Mouse (Mus musculus): ENCODE data around the gene Il16. TPM values are rescaled to one million over a fixed set of nuclear protein-coding genes. Genes with fewer than 3 reads are reported as not detected.

Gene Il16
- total RNA-seq, 2 experiments from 2014 or later = 11.0 to 12.1 TPM

GRCm38 (mm10) chr7:83654938-83655630 is 90.4 kb downstream of the Il16 start:
- ATAC-seq (replicated peaks; ENCODE audit: low FRiP score, low TSS enrichment, poor library complexity, severe bottlenecking) = peak; percentile 50; the same call in 1 of the 2 replicates

GRCm38 (mm10) chr7:83654196-83654595 is 91.3 kb downstream of the Il16 start:
- no peak for ATAC-seq (replicated peaks; ENCODE audit: low FRiP score, low TSS enrichment, poor library complexity, severe bottlenecking)

- no peak; the same call in 1 of the 2 replicates for ATAC-seq (replicated peaks; ENCODE audit: low FRiP score, low TSS enrichment, poor library complexity, severe bottlenecking)
Measured at GRCm38 (mm10) chr7:83653605-83654051, 91.9 kb downstream of the Il16 start.

- no peak for ATAC-seq (replicated peaks; ENCODE audit: low FRiP score, low TSS enrichment, poor library complexity, severe bottlenecking)
Measured at GRCm38 (mm10) chr7:83652498-83652897, 93.0 kb downstream of the Il16 start.

GRCm38 (mm10) chr7:83650638-83651037 is 94.9 kb downstream of the Il16 start:
- no peak for ATAC-seq (replicated peaks; ENCODE audit: low FRiP score, low TSS enrichment, poor library complexity, severe bottlenecking)

GRCm38 (mm10) chr7:83648807-83649206 is 96.7 kb downstream of the Il16 start:
- ATAC-seq (replicated peaks; ENCODE audit: low FRiP score, low TSS enrichment, poor library complexity, severe bottlenecking) = no peak

GRCm38 (mm10) chr7:83645476-83645875 is 100.0 kb downstream of the Il16 start:
- no peak for ATAC-seq (replicated peaks; ENCODE audit: low FRiP score, low TSS enrichment, poor library complexity, severe bottlenecking)

GRCm38 (mm10) chr7:83644761-83645160 is 100.8 kb downstream of the Il16 start:
- ATAC-seq (replicated peaks; ENCODE audit: low FRiP score, low TSS enrichment, poor library complexity, severe bottlenecking) = no peak

- ATAC-seq (replicated peaks; ENCODE audit: low FRiP score, low TSS enrichment, poor library complexity, severe bottlenecking) = no peak
Measured at GRCm38 (mm10) chr7:83643581-83643980, 101.9 kb downstream of the Il16 start.

GRCm38 (mm10) chr7:83641163-83641562 is 104.4 kb downstream of the Il16 start:
- no peak for ATAC-seq (replicated peaks; ENCODE audit: low FRiP score, low TSS enrichment, poor library complexity, severe bottlenecking)

GRCm38 (mm10) chr7:83640581-83640980 is 104.9 kb downstream of the Il16 start:
- ATAC-seq (replicated peaks; ENCODE audit: low FRiP score, low TSS enrichment, poor library complexity, severe bottlenecking) = no peak

GRCm38 (mm10) chr7:83639084-83639483 is 106.4 kb downstream of the Il16 start:
- 0 out of 2 replicates have a peak, but pooled peaks have one; percentile 35 for ATAC-seq (replicated peaks; ENCODE audit: low FRiP score, low TSS enrichment, poor library complexity, severe bottlenecking)

- no peak for ATAC-seq (replicated peaks; ENCODE audit: low FRiP score, low TSS enrichment, poor library complexity, severe bottlenecking)
Measured at GRCm38 (mm10) chr7:83637781-83638583, 107.5 kb downstream of the Il16 start.

GRCm38 (mm10) chr7:83636425-83636824 is 109.1 kb downstream of the Il16 start:
- no peak for ATAC-seq (replicated peaks; ENCODE audit: low FRiP score, low TSS enrichment, poor library complexity, severe bottlenecking)

GRCm38 (mm10) chr7:83635726-83636125 is 109.8 kb downstream of the Il16 start:
- ATAC-seq (replicated peaks; ENCODE audit: low FRiP score, low TSS enrichment, poor library complexity, severe bottlenecking) = no peak

- ATAC-seq (replicated peaks; ENCODE audit: low FRiP score, low TSS enrichment, poor library complexity, severe bottlenecking) = no peak
Measured at GRCm38 (mm10) chr7:83633856-83634255, 111.7 kb downstream of the Il16 start.

GRCm38 (mm10) chr7:83632682-83633120 is 112.8 kb downstream of the Il16 start:
- no peak for ATAC-seq (replicated peaks; ENCODE audit: low FRiP score, low TSS enrichment, poor library complexity, severe bottlenecking)

- peak; percentile 97 for ATAC-seq (replicated peaks; ENCODE audit: low FRiP score, low TSS enrichment, poor library complexity, severe bottlenecking)
Measured at GRCm38 (mm10) chr7:83631828-83632681, 113.5 kb downstream of the Il16 start, which contains the start of gene Stard5. Gene Stard5, plus strand, starts transcription at chr7:83631959.

GRCm38 (mm10) chr7:83631073-83631827 is 114.3 kb downstream of the Il16 start:
- peak; percentile 28; the same call in 1 of the 2 replicates for ATAC-seq (replicated peaks; ENCODE audit: low FRiP score, low TSS enrichment, poor library complexity, severe bottlenecking)

Data from megakaryocyte-erythroid progenitor cell, adult 5-6 weeks (primary cell).